In genomic region chr4:100170161-100170650, GRCm38 (mm10) we compare ENCODE assay signal across 8 mouse cellular contexts.
DNase-seq lines count a peak whose midpoint lies in the region; ATAC-seq and TF ChIP-seq lines count a peak whose summit lies in the region.

No protein-coding gene starts in this region.

- H3K9ac ChIP-seq in intestine, embryonic 14.5 days (ENCODE audit: low read length) = no peak overlapping the region
- no peak overlapping the region for H3K9ac ChIP-seq in intestine, postnatal 0 days (ENCODE audit: low read depth, low read length)
- no peak overlapping the region for H3K9ac ChIP-seq in hindbrain, embryonic 11.5 days (ENCODE audit: low read depth, low read length)
- no peak overlapping the region for H3K9ac ChIP-seq in midbrain, embryonic 11.5 days (ENCODE audit: low read length)

- peak; percentile 65 for DNase-seq in intestine, embryonic 14.5 days (ENCODE audit: low spot score)
- DNase-seq in embryo, embryonic 9.5 days (ENCODE audit: extremely low spot score) = peak; percentile 43
- peak; percentile 56 for DNase-seq in hindbrain, embryonic 11.5 days (ENCODE audit: low spot score)
- peak; percentile 92 for DNase-seq in midbrain, embryonic 11.5 days (ENCODE audit: low spot score, missing footprints)
- no peak for DNase-seq in left cerebral cortex, postnatal 25 days (ENCODE audit: low spot score in 2 of 2)
- no peak for DNase-seq in ovary, adult 18-20 months (ENCODE audit: low spot score)
- no peak for DNase-seq in frontal cortex, adult 2 months (ENCODE audit: extremely low spot score in 1 of 2, low spot score in 1 of 2)

- peak overlapping the region; percentile 20 for H3K4me2 ChIP-seq in intestine, embryonic 14.5 days (ENCODE audit: low read length)
- H3K4me2 ChIP-seq in intestine, postnatal 0 days (replicated peaks; ENCODE audit: low read depth) = no peak overlapping the region; the same call in 1 of the 2 replicates
- no peak overlapping the region for H3K4me2 ChIP-seq in hindbrain, embryonic 11.5 days (replicated peaks; ENCODE audit: low read depth, low read length)
- peak overlapping the region; percentile 25; the same call in 1 of the 2 replicates for H3K4me2 ChIP-seq in midbrain, embryonic 11.5 days

- no peaks in the 10 kb centered on the region for H3K36me3 ChIP-seq in intestine, embryonic 14.5 days (ENCODE audit: control insufficient read depth, insufficient read depth, low read length)
- no peaks in the 10 kb centered on the region for H3K36me3 ChIP-seq in intestine, postnatal 0 days (ENCODE audit: control insufficient read depth, insufficient read depth)
- H3K36me3 ChIP-seq in hindbrain, embryonic 11.5 days (ENCODE audit: control insufficient read depth, insufficient read depth, low read length) = no peaks in the 10 kb centered on the region
- no peaks in the 10 kb centered on the region for H3K36me3 ChIP-seq in midbrain, embryonic 11.5 days (ENCODE audit: control insufficient read depth, insufficient read depth, low read length)

- H3K9me3 ChIP-seq in intestine, embryonic 14.5 days (ENCODE audit: control insufficient read depth, low read length) = no peaks in the 10 kb centered on the region
- no peaks in the 10 kb centered on the region for H3K9me3 ChIP-seq in intestine, postnatal 0 days (ENCODE audit: control insufficient read depth)
- no peaks in the 10 kb centered on the region for H3K9me3 ChIP-seq in hindbrain, embryonic 11.5 days (ENCODE audit: control insufficient read depth, low read length)
- H3K9me3 ChIP-seq in midbrain, embryonic 11.5 days (ENCODE audit: control insufficient read depth, low read length) = no peaks in the 10 kb centered on the region

- H3K4me3 ChIP-seq in intestine, embryonic 14.5 days (ENCODE audit: low read depth, low read length) = no peak overlapping the region
- H3K4me3 ChIP-seq in intestine, postnatal 0 days (ENCODE audit: low read depth, low read length) = no peak overlapping the region
- H3K4me3 ChIP-seq in hindbrain, embryonic 11.5 days (ENCODE audit: low read depth, low read length) = no peak overlapping the region
- no peak overlapping the region for H3K4me3 ChIP-seq in midbrain, embryonic 11.5 days (ENCODE audit: low read depth, low read length)

- no peaks in the 10 kb centered on the region for H3K27me3 ChIP-seq in intestine, embryonic 14.5 days (replicated peaks; ENCODE audit: control insufficient read depth, insufficient read depth, low read length)
- H3K27me3 ChIP-seq in intestine, postnatal 0 days (replicated peaks; ENCODE audit: control insufficient read depth, insufficient read depth, low read length) = no peaks in the 10 kb centered on the region
- no peaks in the 10 kb centered on the region for H3K27me3 ChIP-seq in hindbrain, embryonic 11.5 days (ENCODE audit: control insufficient read depth, insufficient read depth, low read length)
- H3K27me3 ChIP-seq in midbrain, embryonic 11.5 days (ENCODE audit: control insufficient read depth, insufficient read depth, low read length) = 0 out of 2 replicates have a peak, but pooled peaks cover 2% of the 10 kb centered on the region

- 0 out of 2 replicates have a peak, but pooled peaks have one; percentile 19 for ATAC-seq in intestine, embryonic 14.5 days (replicated peaks; ENCODE audit: low FRiP score, low TSS enrichment, low read depth)
- ATAC-seq in intestine, postnatal 0 days = no peak
- ATAC-seq in hindbrain, embryonic 11.5 days (ENCODE audit: low FRiP score) = no peak
- ATAC-seq in midbrain, embryonic 11.5 days (ENCODE audit: low FRiP score) = peak; percentile 52; the same call in 1 of the 2 replicates

- peaks cover 39% of the 10 kb centered on the region for H3K4me1 ChIP-seq in intestine, embryonic 14.5 days (replicated peaks; ENCODE audit: control insufficient read depth, insufficient read depth, low read length)
- H3K4me1 ChIP-seq in intestine, postnatal 0 days (replicated peaks; ENCODE audit: control insufficient read depth, insufficient read depth, low read length) = no peaks in the 10 kb centered on the region
- H3K4me1 ChIP-seq in hindbrain, embryonic 11.5 days (replicated peaks; ENCODE audit: control insufficient read depth, insufficient read depth, low read length) = no peaks in the 10 kb centered on the region
- peaks cover 7% of the 10 kb centered on the region; the same call in 1 of the 2 replicates for H3K4me1 ChIP-seq in midbrain, embryonic 11.5 days (ENCODE audit: control insufficient read depth, insufficient read depth, low read length)

- no peak for TF ChIP-seq CTCF in intestine, postnatal 0 days (IDR thresholded peaks at IDR 0.05; ENCODE audit: low read depth)

- 40% methylated on average over 14 of the region's 14 CpGs for WGBS in intestine, embryonic 14.5 days
- WGBS in intestine, postnatal 0 days = 54% methylated on average over 14 of the region's 14 CpGs
- WGBS in hindbrain, embryonic 11.5 days = 45% methylated on average over 14 of the region's 14 CpGs
- 32% methylated on average over 14 of the region's 14 CpGs for WGBS in midbrain, embryonic 11.5 days

- no peak overlapping the region for H3K27ac ChIP-seq in intestine, embryonic 14.5 days (ENCODE audit: low read depth)
- H3K27ac ChIP-seq in intestine, postnatal 0 days (ENCODE audit: low read depth, low read length) = no peak overlapping the region
- no peak overlapping the region for H3K27ac ChIP-seq in hindbrain, embryonic 11.5 days (ENCODE audit: low read depth, low read length)
- no peak overlapping the region for H3K27ac ChIP-seq in midbrain, embryonic 11.5 days (ENCODE audit: low read depth, low read length)

- intact Hi-C loops in left cerebral cortex, postnatal 25 days (cut with DNase I) = no loop called here

Comparison
In these comparisons a context has a peak if more than half of its experiments do, and no peak if none do; other contexts are left out.
1. ATAC-seq: peak in intestine, embryonic 14.5 days (single experiment) and midbrain, embryonic 11.5 days (single experiment); none in intestine, postnatal 0 days (single experiment) and hindbrain, embryonic 11.5 days (single experiment).
2. H3K4me2 ChIP-seq: peak in intestine, embryonic 14.5 days (single experiment) and midbrain, embryonic 11.5 days (single experiment); none in intestine, postnatal 0 days (single experiment) and hindbrain, embryonic 11.5 days (single experiment).
3. DNase-seq: peak in intestine, embryonic 14.5 days (single experiment), embryo, embryonic 9.5 days (single experiment), hindbrain, embryonic 11.5 days (single experiment) and midbrain, embryonic 11.5 days (single experiment); none in left cerebral cortex, postnatal 25 days (0 of 2), ovary, adult 18-20 months (single experiment) and frontal cortex, adult 2 months (0 of 2).